Mouse (Mus musculus) forebrain, embryonic 14.5 days (tissue): ENCODE data around the gene Olfr1448. TPM values are rescaled to one million over a fixed set of nuclear protein-coding genes. Genes with fewer than 3 reads are reported as not detected.
"Not testable (repeated sequence)": the region's sequence is repeated elsewhere in the genome, so short reads cannot be mapped to it uniquely, and the experiment has no call there.

Experiments used
- ATAC-seq: fragments of 200-750 bp; cut with Nextera tagmentation; 2 replicates; pipeline ENCODE4 v1.8.0; 2017; ENCODE audit warnings: mild to moderate bottlenecking, moderate library complexity
- DNase-seq: peaks from one replicate; pipeline ENCODE4 v3.0.0-alpha.2; 2015; ENCODE audit warnings: low spot score
- H3K27ac ChIP-seq: fragments of 300-500 bp; sonication (generic); 2 replicates; pipeline ENCODE4 v1.5.1; 2014; ENCODE audit warnings: low read depth, mild to moderate bottlenecking, control low read depth, low read length, moderate library complexity
- H3K27me3 ChIP-seq: fragments of 300-500 bp; sonication (generic); replicated peaks from 2 replicates; pipeline ENCODE4 v1.6.1; 2014; ENCODE audit warnings: low read length, control low read depth, mixed read lengths; ENCODE audit not compliant: control insufficient read depth, insufficient read depth
- H3K36me3 ChIP-seq: fragments of 300-500 bp; sonication (generic); 2 replicates; pipeline ENCODE4 v1.6.1; 2014; ENCODE audit warnings: low read length, control low read depth; ENCODE audit not compliant: control insufficient read depth, insufficient read depth
- H3K4me1 ChIP-seq: fragments of 300-500 bp; sonication (generic); 2 replicates; pipeline ENCODE4 v1.6.1; 2014; ENCODE audit warnings: antibody characterized with exemption, low read length, control low read depth; ENCODE audit not compliant: control insufficient read depth, insufficient read depth
- H3K4me2 ChIP-seq: fragments of 300-500 bp; sonication (generic); 2 replicates; pipeline ENCODE4 v1.6.1; 2014; ENCODE audit warnings: mild to moderate bottlenecking, control low read depth, low read length
- H3K4me3 ChIP-seq: fragments of 300-500 bp; sonication (generic); 2 replicates; pipeline ENCODE4 v1.5.1; 2014; ENCODE audit warnings: low read depth, low read length, control low read depth
- H3K9ac ChIP-seq: fragments of 300-500 bp; sonication (generic); 2 replicates; pipeline ENCODE4 v1.6.1; 2014; ENCODE audit warnings: mild to moderate bottlenecking, low read length, control low read depth, moderate library complexity
- H3K9me3 ChIP-seq: fragments of 300-500 bp; sonication (generic); replicated peaks from 2 replicates; pipeline ENCODE4 v1.6.1; 2016; ENCODE audit warnings: low read length, control low read depth, mixed read lengths; ENCODE audit not compliant: control insufficient read depth
- WGBS: fragments of 180-500 bp; shearing (Covaris S2); extraction: QIAGEN DNeasy Blood & Tissue Kit; methylation state at CpG from one replicate; pipeline ENCODE4 v1.1.7; 2014; 5-methylcytosine and 5-hydroxymethylcytosine counted together
- polyA plus RNA-seq: library from polyadenylated mRNA; unstranded; fragments of >200 nt; fragmentation: Nextera tagmentation; extraction: Ambion mirVana; gene quantifications from 2 replicates; pipeline ENCODE4 v1.2.1, GENCODE M21; 2014

Olfr1448 gene
- polyA plus RNA-seq, result not detected in 2 replicates

GRCm38 (mm10) chr19:12924319-12924718, at the start of gene Olfr1448:
Gene Olfr1448 (minus strand): TSS chr19:12924419.
- Histone ChIP-seq H3K27me3 (no peaks in the 10 kb centered on the region), H3K9ac (no peak within 1 kb of the TSS), H3K4me3 (no peak within 1 kb of the TSS), H3K4me1 (no peaks in the 10 kb centered on the region), H3K9me3 (0 out of 2 replicates have a peak, but pooled peaks cover 2% of the 10 kb centered on the region), H3K36me3 (no peaks in the 10 kb centered on the region), H3K4me2 (no peak within 1 kb of the TSS), H3K27ac (no peak within 1 kb of the TSS)
- 69% methylated on average over 1 of the region's 1 CpGs for WGBS
- DNase-seq (no peak), ATAC-seq (no peak)

GRCm38 (mm10) chr19:12970082-12970481, 45.9 kb upstream of the Olfr1448 start:
- H3K36me3 ChIP-seq, H3K4me3 ChIP-seq, H3K4me2 ChIP-seq, DNase-seq, H3K9ac ChIP-seq, ATAC-seq, H3K27me3 ChIP-seq, H3K4me1 ChIP-seq, H3K9me3 ChIP-seq, H3K27ac ChIP-seq: not testable (repeated sequence)
- 82% methylated on average over 5 of the region's 5 CpGs for WGBS

- H3K4me3 ChIP-seq, result no peak within 1 kb of the TSS
- 0 out of 2 replicates have a peak, but pooled peaks cover 6% of the 10 kb centered on the region for H3K9me3 ChIP-seq
- DNase-seq (no peak), ATAC-seq (no peak)
- WGBS, result 98% methylated on average over 1 of the region's 1 CpGs
- no peak within 1 kb of the TSS for H3K4me2 ChIP-seq
- no peak within 1 kb of the TSS for H3K27ac ChIP-seq
- H3K27me3 ChIP-seq, result no peaks in the 10 kb centered on the region
- no peaks in the 10 kb centered on the region for H3K36me3 ChIP-seq
- H3K4me1 ChIP-seq, result no peaks in the 10 kb centered on the region
- no peak within 1 kb of the TSS for H3K9ac ChIP-seq
Measured at GRCm38 (mm10) chr19:12949958-12950357, 25.7 kb upstream of the Olfr1448 start, which contains the start of gene Olfr1450. Gene Olfr1450 (plus strand): TSS chr19:12950258.

- Histone ChIP-seq H3K27me3 (no peaks in the 10 kb centered on the region), H3K4me2 (no peak within 1 kb of the TSS), H3K27ac (no peak within 1 kb of the TSS), H3K4me1 (no peaks in the 10 kb centered on the region), H3K9me3 (no peaks in the 10 kb centered on the region), H3K9ac (no peak within 1 kb of the TSS), H3K4me3 (no peak within 1 kb of the TSS), H3K36me3 (no peaks in the 10 kb centered on the region)
- DNase-seq (no peak), ATAC-seq (no peak)
Measured at GRCm38 (mm10) chr19:12930540-12930939, 6.3 kb upstream of the Olfr1448 start, which contains the start of gene Olfr1449. Gene Olfr1449 (plus strand): TSS chr19:12930840.

GRCm38 (mm10) chr19:12903643-12904042, 20.6 kb downstream of the Olfr1448 start, which contains the start of gene Olfr1447:
Gene Olfr1447 (minus strand): TSS chr19:12903743.
- Histone ChIP-seq H3K9me3 (peaks cover 2% of the 10 kb centered on the region; the same call in 1 of the 2 replicates), H3K4me2 (no peak within 1 kb of the TSS)
- no peak for ATAC-seq

GRCm38 (mm10) chr19:12893424-12893823, 30.8 kb downstream of the Olfr1448 start, which contains the start of gene Olfr1446:
Gene Olfr1446 (minus strand): TSS chr19:12893524.
- H3K27ac ChIP-seq, result no peak within 1 kb of the TSS
- WGBS, result 81% methylated on average over 1 of the region's 1 CpGs
- no peaks in the 10 kb centered on the region for H3K4me1 ChIP-seq
- H3K9me3 ChIP-seq, result no peaks in the 10 kb centered on the region
- no peak within 1 kb of the TSS for H3K4me3 ChIP-seq
- H3K36me3 ChIP-seq, result no peaks in the 10 kb centered on the region
- H3K27me3 ChIP-seq, result no peaks in the 10 kb centered on the region
- no peak within 1 kb of the TSS for H3K9ac ChIP-seq
- DNase-seq (no peak), ATAC-seq (no peak)
- H3K4me2 ChIP-seq, result no peak within 1 kb of the TSS

More at GRCm38 (mm10) chr19:12903643-12904042, 20.6 kb downstream of the Olfr1448 start, which contains the start of gene Olfr1447:
- H3K4me1 ChIP-seq, result no peaks in the 10 kb centered on the region
- H3K4me3 ChIP-seq, result no peak within 1 kb of the TSS
- H3K27ac ChIP-seq, result no peak within 1 kb of the TSS
- WGBS, result 97% methylated on average over 1 of the region's 1 CpGs
- H3K27me3 ChIP-seq, result no peaks in the 10 kb centered on the region
- no peak for DNase-seq
- H3K9ac ChIP-seq, result no peak within 1 kb of the TSS
- no peaks in the 10 kb centered on the region for H3K36me3 ChIP-seq

GRCm38 (mm10) chr19:12883555-12883954, 40.7 kb downstream of the Olfr1448 start, which contains the start of gene Olfr1445:
Gene Olfr1445 (plus strand): TSS chr19:12883855.
- Histone ChIP-seq H3K27ac (no peak within 1 kb of the TSS), H3K27me3 (no peaks in the 10 kb centered on the region), H3K4me3 (no peak within 1 kb of the TSS), H3K9me3 (peaks cover 4% of the 10 kb centered on the region; the same call in 1 of the 2 replicates), H3K4me1 (no peaks in the 10 kb centered on the region), H3K9ac (no peak within 1 kb of the TSS), H3K4me2 (no peak within 1 kb of the TSS), H3K36me3 (no peaks in the 10 kb centered on the region)
- DNase-seq (no peak), ATAC-seq (no peak)
- 87% methylated on average over 2 of the region's 2 CpGs for WGBS

Other genes starting within 250 kb of the Olfr1448 start
- not detected in 2 replicates for gene Olfr1443, start 246.3 kb downstream of the Olfr1448 start, polyA plus RNA-seq
- not detected in 2 replicates for gene Keg1, start 228.6 kb downstream of the Olfr1448 start, polyA plus RNA-seq
- gene Cntf, start 158.8 kb downstream of the Olfr1448 start, polyA plus RNA-seq, result 1.2 TPM in 2 replicates
- 7.7 and 8.1 TPM in 2 replicates for gene Zfp91, start 128.3 kb downstream of the Olfr1448 start, polyA plus RNA-seq
- 1.2 and 1.4 TPM in 2 replicates for gene Lpxn, start 128.2 kb downstream of the Olfr1448 start, polyA plus RNA-seq
- gene Gm5244, start 77.7 kb downstream of the Olfr1448 start, polyA plus RNA-seq, result not detected in 2 replicates
- gene Olfr1444, start 67.1 kb downstream of the Olfr1448 start, polyA plus RNA-seq, result not detected in 2 replicates
- gene Olfr1445, start 40.6 kb downstream of the Olfr1448 start, polyA plus RNA-seq, result not detected in 2 replicates
- gene Olfr1446, start 30.9 kb downstream of the Olfr1448 start, polyA plus RNA-seq, result not detected in 2 replicates
- gene Olfr1447, start 20.7 kb downstream of the Olfr1448 start, polyA plus RNA-seq, result not detected in 2 replicates
- not detected in 2 replicates for gene Olfr1449, start 6.4 kb upstream of the Olfr1448 start, polyA plus RNA-seq
- not detected in 2 replicates for gene Olfr1450, start 25.8 kb upstream of the Olfr1448 start, polyA plus RNA-seq
- gene Olfr1451, start 70.6 kb upstream of the Olfr1448 start, polyA plus RNA-seq, result not detected in 2 replicates
- gene Olfr1453, start 103.9 kb upstream of the Olfr1448 start, polyA plus RNA-seq, result not detected in 2 replicates
- gene Olfr1454, start 136.2 kb upstream of the Olfr1448 start, polyA plus RNA-seq, result not detected in 2 replicates
- gene Olfr1457, start 173.5 kb upstream of the Olfr1448 start, polyA plus RNA-seq, result not detected in 2 replicates
- gene Olfr1458, start 182.4 kb upstream of the Olfr1448 start, polyA plus RNA-seq, result not detected in 2 replicates
- gene Olfr1459, start 225.1 kb upstream of the Olfr1448 start, polyA plus RNA-seq, result not detected in 2 replicates
- gene Olfr1461, start 238.6 kb upstream of the Olfr1448 start, polyA plus RNA-seq, result not detected in 2 replicates